Mouse (Mus musculus) cerebral cortex, adult 2 months (tissue): ENCODE measurements around the gene Olfr48.

Experiments used
- WGBS: fragments of 180-500 bp; shearing (Covaris S2); methylation state at CpG from one replicate; pipeline ENCODE4 v1.1.7; 2018; 5-methylcytosine and 5-hydroxymethylcytosine counted together

The Olfr48 gene

DNA sequence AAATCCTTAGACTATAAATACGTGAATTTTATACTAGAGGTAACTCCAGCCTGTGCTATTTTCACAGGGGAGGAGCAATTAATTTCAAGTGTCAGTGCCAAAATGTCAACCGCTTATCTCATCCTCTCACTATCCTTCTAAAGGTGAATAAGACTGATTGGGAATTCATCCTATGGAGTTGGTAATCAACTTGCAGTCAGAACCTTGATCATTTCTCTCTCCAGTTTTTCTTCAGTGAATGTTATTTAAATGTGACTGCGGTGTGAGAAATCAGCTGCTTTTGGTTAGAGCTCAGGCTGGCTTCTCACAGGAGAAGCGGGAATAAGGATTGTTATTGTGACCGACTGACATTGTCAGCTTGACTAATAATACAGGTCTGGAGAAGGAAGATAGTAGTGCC lies at the start of gene Olfr48:
Gene Olfr48 (minus strand): TSS at position 101 of the 400 bp plus-strand sequence.
- 85% methylated on average over 5 of the region's 5 CpGs for WGBS

- 85% methylated on average over 1 of the region's 1 CpGs for WGBS
These were observed 30.1 kb upstream of the Olfr48 start, which contains the start of gene Olfr1257 for GRCm38 (mm10) chr2:89878137-89878536. Olfr1257 (plus strand) TSS chr2:89878437.

- 100% methylated on average over 1 of the region's 1 CpGs for WGBS
These were observed 1.2 kb upstream of the Olfr48 start for GRCm38 (mm10) chr2:89849230-89849629.

- 67% methylated on average over 2 of the region's 2 CpGs for WGBS
These were observed 6.5 kb downstream of the Olfr48 start, which contains the start of gene Olfr1256 for GRCm38 (mm10) chr2:89841455-89841854. Olfr1256 (minus strand) TSS chr2:89841555.

- 94% methylated on average over 1 of the region's 1 CpGs for WGBS
These were observed 27.8 kb downstream of the Olfr48 start for GRCm38 (mm10) chr2:89820216-89820615.

GRCm38 (mm10) chr2:89811751-89812150 lies 36.3 kb downstream of the Olfr48 start, which contains the start of gene Olfr1255:
Olfr1255 (plus strand) TSS chr2:89812051.
- WGBS: 87% methylated on average over 3 of the region's 3 CpGs

DNA sequence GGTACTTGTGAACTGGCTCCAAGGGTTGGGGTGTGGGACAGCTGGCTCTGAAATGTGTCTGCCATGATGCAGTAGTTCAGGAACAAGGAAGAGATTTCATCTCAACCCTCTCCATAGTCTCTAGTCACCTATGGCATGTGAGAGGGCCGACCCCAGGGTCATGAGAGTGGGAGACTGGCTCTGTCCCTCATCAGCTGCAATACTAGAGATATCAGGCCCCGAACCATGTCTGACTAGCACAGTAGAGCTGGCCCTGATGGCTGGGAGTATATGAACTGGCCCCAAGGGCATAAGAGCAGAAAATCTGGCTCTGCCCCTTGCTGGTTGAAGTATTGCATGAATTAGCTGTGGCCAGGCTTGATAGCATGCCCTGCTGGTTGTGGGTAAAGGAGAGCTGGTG lies 37.3 kb downstream of the Olfr48 start:
- WGBS: 79% methylated on average over 2 of the region's 2 CpGs

DNA sequence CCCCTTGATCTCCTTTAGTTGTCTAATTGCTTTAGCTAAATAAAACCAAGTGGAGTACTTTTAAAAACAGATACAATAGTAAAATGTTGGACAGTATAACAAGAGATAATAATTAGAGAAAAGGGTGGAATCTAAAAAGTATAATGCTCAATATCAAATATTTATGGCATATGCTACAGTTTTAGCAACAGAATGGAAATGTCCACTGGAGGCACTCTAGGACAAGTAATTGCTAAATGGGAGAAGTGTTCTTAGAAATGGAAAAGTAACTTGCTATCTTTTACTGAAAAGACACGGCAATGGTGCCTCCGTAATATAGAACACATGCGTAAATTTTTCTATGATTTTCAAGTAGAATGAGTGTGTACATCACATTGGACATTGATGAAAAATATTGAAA lies 48.4 kb downstream of the Olfr48 start:
- 81% methylated on average over 3 of the region's 3 CpGs for WGBS

GRCm38 (mm10) chr2:89793519-89793918 lies 54.5 kb downstream of the Olfr48 start, which contains the start of gene Olfr1254:
Olfr1254 (minus strand) TSS chr2:89793619.

